Mouse (Mus musculus): ENCODE data around the gene Mtx2. TPM values are rescaled to one million over a fixed set of nuclear protein-coding genes. Genes with fewer than 3 reads are reported as not detected.
A peak's percentile ranks its signal among the peaks of the same experiment; 100 is the strongest.

The Mtx2 gene
- total and polyA plus RNA-seq, 2 experiments from 2014 or later: 104 to 149 TPM

GRCm38 (mm10) chr2:74846992-74847391, 21.4 kb downstream of the Mtx2 start:
- H3K27me3 ChIP-seq (ENCODE audit: insufficient read depth, low read length): no peaks in the 10 kb centered on the region
- no peaks in the 10 kb centered on the region for H3K4me1 ChIP-seq (ENCODE audit: insufficient read depth, low read length)
- 79% methylated on average over 5 of the region's 5 CpGs for WGBS
- DNase-seq (ENCODE audit: low spot score) (no peak), ATAC-seq (no peak)
- no peaks in the 10 kb centered on the region for H3K9me3 ChIP-seq (ENCODE audit: low read length)
- no peak overlapping the region for H3K4me2 ChIP-seq (ENCODE audit: low read depth, low read length)
- H3K27ac ChIP-seq: no peak overlapping the region
- H3K4me3 ChIP-seq (ENCODE audit: low read length): no peak overlapping the region
- no peaks in the 10 kb centered on the region for H3K36me3 ChIP-seq (ENCODE audit: insufficient read depth, low read length)
- H3K9ac ChIP-seq (replicated peaks; ENCODE audit: low read length): no peak overlapping the region
- TF ChIP-seq CTCF (IDR thresholded peaks at IDR 0.05; ENCODE audit: low read depth): no peak

- H3K36me3 ChIP-seq (ENCODE audit: insufficient read depth, low read length): no peaks in the 10 kb centered on the region
- 53% methylated on average over 2 of the region's 2 CpGs for WGBS
- no peak overlapping the region for H3K4me3 ChIP-seq (ENCODE audit: low read length)
- no peak overlapping the region for H3K27ac ChIP-seq
- no peaks in the 10 kb centered on the region for H3K27me3 ChIP-seq (ENCODE audit: insufficient read depth, low read length)
- ATAC-seq (no peak), DNase-seq (ENCODE audit: low spot score) (no peak)
- no peak overlapping the region for H3K9ac ChIP-seq (replicated peaks; ENCODE audit: low read length)
- H3K9me3 ChIP-seq (ENCODE audit: low read length): no peaks in the 10 kb centered on the region
- no peaks in the 10 kb centered on the region for H3K4me1 ChIP-seq (ENCODE audit: insufficient read depth, low read length)
- no peak for TF ChIP-seq CTCF (IDR thresholded peaks at IDR 0.05; ENCODE audit: low read depth)
- H3K4me2 ChIP-seq (ENCODE audit: low read depth, low read length): no peak overlapping the region
Measured at GRCm38 (mm10) chr2:74847516-74847915, 21.9 kb downstream of the Mtx2 start.

GRCm38 (mm10) chr2:74850036-74850435, 24.4 kb downstream of the Mtx2 start:
- WGBS: 24% methylated on average over 1 of the region's 1 CpGs
- Histone ChIP-seq H3K4me1 (ENCODE audit: insufficient read depth, low read length) (no peaks in the 10 kb centered on the region), H3K36me3 (ENCODE audit: insufficient read depth, low read length) (no peaks in the 10 kb centered on the region), H3K4me3 (ENCODE audit: low read length) (no peak overlapping the region), H3K9ac (replicated peaks; ENCODE audit: low read length) (no peak overlapping the region), H3K27ac (no peak overlapping the region), H3K4me2 (ENCODE audit: low read depth, low read length) (no peak overlapping the region), H3K9me3 (ENCODE audit: low read length) (no peaks in the 10 kb centered on the region), H3K27me3 (ENCODE audit: insufficient read depth, low read length) (no peaks in the 10 kb centered on the region)
- ATAC-seq: no peak
- DNase-seq (ENCODE audit: low spot score): no peak
- no peak for TF ChIP-seq CTCF (IDR thresholded peaks at IDR 0.05; ENCODE audit: low read depth)

GRCm38 (mm10) chr2:74862070-74862476, 36.5 kb downstream of the Mtx2 start:
- H3K4me2 ChIP-seq (ENCODE audit: low read depth, low read length): no peak overlapping the region
- no peaks in the 10 kb centered on the region for H3K27me3 ChIP-seq (ENCODE audit: insufficient read depth, low read length)
- TF ChIP-seq CTCF (IDR thresholded peaks at IDR 0.05; ENCODE audit: low read depth): no peak
- no peak overlapping the region for H3K4me3 ChIP-seq (ENCODE audit: low read length)
- no peak for ATAC-seq
- H3K4me1 ChIP-seq (ENCODE audit: insufficient read depth, low read length): no peaks in the 10 kb centered on the region
- WGBS: 86% methylated on average over 1 of the region's 1 CpGs
- no peaks in the 10 kb centered on the region for H3K9me3 ChIP-seq (ENCODE audit: low read length)
- H3K27ac ChIP-seq: no peak overlapping the region
- no peaks in the 10 kb centered on the region for H3K36me3 ChIP-seq (ENCODE audit: insufficient read depth, low read length)
- DNase-seq (ENCODE audit: low spot score): no peak
- H3K9ac ChIP-seq (replicated peaks; ENCODE audit: low read length): no peak overlapping the region

GRCm38 (mm10) chr2:74865414-74865813, 39.8 kb downstream of the Mtx2 start:
- H3K4me3 ChIP-seq (ENCODE audit: low read length): no peak overlapping the region
- H3K27me3 ChIP-seq (ENCODE audit: insufficient read depth, low read length): no peaks in the 10 kb centered on the region
- H3K4me1 ChIP-seq (ENCODE audit: insufficient read depth, low read length): no peaks in the 10 kb centered on the region
- H3K27ac ChIP-seq: no peak overlapping the region
- no peak for TF ChIP-seq CTCF (IDR thresholded peaks at IDR 0.05; ENCODE audit: low read depth)
- H3K4me2 ChIP-seq (ENCODE audit: low read depth, low read length): no peak overlapping the region
- ATAC-seq: no peak
- no peak for DNase-seq (ENCODE audit: low spot score)
- no peaks in the 10 kb centered on the region for H3K36me3 ChIP-seq (ENCODE audit: insufficient read depth, low read length)
- no peaks in the 10 kb centered on the region for H3K9me3 ChIP-seq (ENCODE audit: low read length)
- no peak overlapping the region for H3K9ac ChIP-seq (replicated peaks; ENCODE audit: low read length)

- no peak overlapping the region for H3K4me3 ChIP-seq (ENCODE audit: low read length)
- H3K27ac ChIP-seq: no peak overlapping the region
- H3K27me3 ChIP-seq (ENCODE audit: insufficient read depth, low read length): no peaks in the 10 kb centered on the region
- TF ChIP-seq CTCF (IDR thresholded peaks at IDR 0.05; ENCODE audit: low read depth): no peak
- no peaks in the 10 kb centered on the region; the same call in 1 of the 2 replicates for H3K36me3 ChIP-seq (ENCODE audit: insufficient read depth, low read length)
- DNase-seq (ENCODE audit: low spot score) (no peak), ATAC-seq (no peak)
- H3K4me2 ChIP-seq (ENCODE audit: low read depth, low read length): no peak overlapping the region
- H3K9me3 ChIP-seq (ENCODE audit: low read length): no peaks in the 10 kb centered on the region
- WGBS: 91% methylated on average over 9 of the region's 9 CpGs
- no peak overlapping the region for H3K9ac ChIP-seq (replicated peaks; ENCODE audit: low read length)
- H3K4me1 ChIP-seq (ENCODE audit: insufficient read depth, low read length): no peaks in the 10 kb centered on the region
Measured at GRCm38 (mm10) chr2:74874043-74874442, 48.4 kb downstream of the Mtx2 start.

- WGBS: 74% methylated on average over 9 of the region's 9 CpGs
- no peaks in the 10 kb centered on the region for H3K27me3 ChIP-seq (ENCODE audit: insufficient read depth, low read length)
- no peaks in the 10 kb centered on the region for H3K9me3 ChIP-seq (ENCODE audit: low read length)
- no peaks in the 10 kb centered on the region for H3K4me1 ChIP-seq (ENCODE audit: insufficient read depth, low read length)
- no peak overlapping the region for H3K4me2 ChIP-seq (ENCODE audit: low read depth, low read length)
- ATAC-seq: peak; percentile 43; the same call in 1 of the 2 replicates
- peak; percentile 33 for DNase-seq (ENCODE audit: low spot score)
- H3K4me3 ChIP-seq (ENCODE audit: low read length): no peak overlapping the region
- H3K9ac ChIP-seq (replicated peaks; ENCODE audit: low read length): no peak overlapping the region
- no peaks in the 10 kb centered on the region for H3K36me3 ChIP-seq (ENCODE audit: insufficient read depth, low read length)
- TF ChIP-seq CTCF (IDR thresholded peaks at IDR 0.05; ENCODE audit: low read depth): no peak
- peak overlapping the region; percentile 26; the same call in 1 of the 2 replicates for H3K27ac ChIP-seq
Measured at GRCm38 (mm10) chr2:74884357-74884756, 58.8 kb downstream of the Mtx2 start.
